Mouse (Mus musculus): Measurements from ENCODE around the gene Men1.
"Not testable (repeated sequence)": the region's sequence is repeated elsewhere in the genome, so short reads cannot be mapped to it uniquely, and the experiment has no call there.

Men1 gene

GRCm38 (mm10) chr19:6334673-6335457 lies at the start of gene Men1:
Gene Men1, plus strand, starts transcription at chr19:6334979.
- peak; percentile 92 for DNase-seq (ENCODE audit: low read depth, low spot score)

GRCm38 (mm10) chr19:6285226-6285625 lies 49.6 kb upstream of the Men1 start:
- no peak for DNase-seq (ENCODE audit: low read depth, low spot score)

- DNase-seq (ENCODE audit: low read depth, low spot score): no peak
Measured at GRCm38 (mm10) chr19:6285632-6286433, 48.9 kb upstream of the Men1 start.

GRCm38 (mm10) chr19:6286434-6287401 lies 48.1 kb upstream of the Men1 start:
- no peak for DNase-seq (ENCODE audit: low read depth, low spot score)

GRCm38 (mm10) chr19:6288236-6288894 lies 46.4 kb upstream of the Men1 start:
- no peak for DNase-seq (ENCODE audit: low read depth, low spot score)

GRCm38 (mm10) chr19:6289696-6290238 lies 45.0 kb upstream of the Men1 start:
- DNase-seq (ENCODE audit: low read depth, low spot score): no peak

GRCm38 (mm10) chr19:6290720-6291116 lies 44.1 kb upstream of the Men1 start:
- DNase-seq (ENCODE audit: low read depth, low spot score): not testable (repeated sequence)

GRCm38 (mm10) chr19:6291117-6291781 lies 43.5 kb upstream of the Men1 start:
- no peak for DNase-seq (ENCODE audit: low read depth, low spot score)

GRCm38 (mm10) chr19:6292262-6292661 lies 42.5 kb upstream of the Men1 start:
- DNase-seq (ENCODE audit: low read depth, low spot score): no peak

GRCm38 (mm10) chr19:6294301-6294700 lies 40.5 kb upstream of the Men1 start:
- no peak for DNase-seq (ENCODE audit: low read depth, low spot score)

- no peak for DNase-seq (ENCODE audit: low read depth, low spot score)
Measured at GRCm38 (mm10) chr19:6296551-6297210, 38.1 kb upstream of the Men1 start.

GRCm38 (mm10) chr19:6297641-6298040 lies 37.1 kb upstream of the Men1 start:
- DNase-seq (ENCODE audit: low read depth, low spot score): peak; percentile 70

GRCm38 (mm10) chr19:6299003-6299402 lies 35.8 kb upstream of the Men1 start:
- peak; percentile 44 for DNase-seq (ENCODE audit: low read depth, low spot score)

GRCm38 (mm10) chr19:6299450-6300267 lies 35.1 kb upstream of the Men1 start:
- DNase-seq (ENCODE audit: low read depth, low spot score): peak; percentile 35

- DNase-seq (ENCODE audit: low read depth, low spot score): no peak
Measured at GRCm38 (mm10) chr19:6300402-6300841, 34.4 kb upstream of the Men1 start.

GRCm38 (mm10) chr19:6302114-6302513 lies 32.7 kb upstream of the Men1 start:
- no peak for DNase-seq (ENCODE audit: low read depth, low spot score)

- no peak for DNase-seq (ENCODE audit: low read depth, low spot score)
Measured at GRCm38 (mm10) chr19:6302522-6302921, 32.3 kb upstream of the Men1 start.

- no peak for DNase-seq (ENCODE audit: low read depth, low spot score)
Measured at GRCm38 (mm10) chr19:6303831-6304230, 30.9 kb upstream of the Men1 start.

Data from CD4-positive helper T cell, adult 2 months (primary cell).